Mouse (Mus musculus): ENCODE results near the gene Ankrd66. TPM values are rescaled to one million over a fixed set of nuclear protein-coding genes. Genes with fewer than 3 reads are reported as not detected.

Ankrd66 gene
- polyA plus RNA-seq, 1 experiment, result 3.9 TPM

GRCm38 (mm10) chr17:43573624-43574073 lies 30.2 kb upstream of the Ankrd66 start:
- Histone ChIP-seq H3K27ac (ENCODE audit: control insufficient read depth, insufficient read depth, low read depth, low read length, poor library complexity) (peak overlapping the region; percentile 90), H3K4me1 (ENCODE audit: control insufficient read depth, insufficient read depth, low read length) (peaks cover 6% of the 10 kb centered on the region; the same call in 1 of the 2 replicates), H3K4me3 (replicated peaks; ENCODE audit: control insufficient read depth, low read depth, low read length) (no peak overlapping the region)
- TF ChIP-seq CTCF (IDR thresholded peaks at IDR 0.05; ENCODE audit: control insufficient read depth, insufficient read depth, low read length), result no peak
- no peak for TF ChIP-seq POLR2A (IDR thresholded peaks at IDR 0.05; ENCODE audit: borderline replicate concordance, control insufficient read depth, low read depth, low read length)
- WGBS, result 16% methylated on average over 3 of the region's 3 CpGs

- no peak for TF ChIP-seq POLR2A (IDR thresholded peaks at IDR 0.05; ENCODE audit: borderline replicate concordance, control insufficient read depth, low read depth, low read length)
- no peak for TF ChIP-seq CTCF (IDR thresholded peaks at IDR 0.05; ENCODE audit: control insufficient read depth, insufficient read depth, low read length)
- H3K27ac ChIP-seq (ENCODE audit: control insufficient read depth, insufficient read depth, low read depth, low read length, poor library complexity), result peak overlapping the region; percentile 55; the same call in 1 of the 2 replicates
- H3K4me3 ChIP-seq (replicated peaks; ENCODE audit: control insufficient read depth, low read depth, low read length), result peak overlapping the region; percentile 15
- WGBS, result 46% methylated on average over 7 of the region's 7 CpGs
- H3K4me1 ChIP-seq (ENCODE audit: control insufficient read depth, insufficient read depth, low read length), result peaks cover 4% of the 10 kb centered on the region; the same call in 1 of the 2 replicates
Observed at GRCm38 (mm10) chr17:43569287-43569686, 25.8 kb upstream of the Ankrd66 start.

GRCm38 (mm10) chr17:43567992-43568888 lies 24.8 kb upstream of the Ankrd66 start, which contains the start of gene Pla2g7:
Pla2g7 (plus strand) TSS chr17:43568098.
- 4% methylated on average over 34 of the region's 34 CpGs for WGBS
- H3K4me3 ChIP-seq (replicated peaks; ENCODE audit: control insufficient read depth, low read depth, low read length), result peak within 1 kb of the TSS; percentile 72
- peak within 1 kb of the TSS; percentile 74 for H3K27ac ChIP-seq (ENCODE audit: control insufficient read depth, insufficient read depth, low read depth, low read length, poor library complexity)
- peaks cover 2% of the 10 kb centered on the region; the same call in 1 of the 2 replicates for H3K4me1 ChIP-seq (ENCODE audit: control insufficient read depth, insufficient read depth, low read length)
- TF ChIP-seq POLR2A (IDR thresholded peaks at IDR 0.05; ENCODE audit: borderline replicate concordance, control insufficient read depth, low read depth, low read length), result peak; percentile 40; the same call in 1 of the 2 replicates
- no peak for TF ChIP-seq CTCF (IDR thresholded peaks at IDR 0.05; ENCODE audit: control insufficient read depth, insufficient read depth, low read length)

GRCm38 (mm10) chr17:43567593-43567991 lies 24.2 kb upstream of the Ankrd66 start:
- Histone ChIP-seq H3K27ac (ENCODE audit: control insufficient read depth, insufficient read depth, low read depth, low read length, poor library complexity) (no peak overlapping the region), H3K4me1 (ENCODE audit: control insufficient read depth, insufficient read depth, low read length) (peaks cover 2% of the 10 kb centered on the region; the same call in 1 of the 2 replicates), H3K4me3 (replicated peaks; ENCODE audit: control insufficient read depth, low read depth, low read length) (no peak overlapping the region)
- WGBS, result 56% methylated on average over 12 of the region's 12 CpGs
- TF ChIP-seq CTCF (IDR thresholded peaks at IDR 0.05; ENCODE audit: control insufficient read depth, insufficient read depth, low read length) (no peak), POLR2A (IDR thresholded peaks at IDR 0.05; ENCODE audit: borderline replicate concordance, control insufficient read depth, low read depth, low read length) (no peak)

- Histone ChIP-seq H3K27ac (ENCODE audit: control insufficient read depth, insufficient read depth, low read depth, low read length, poor library complexity) (no peak overlapping the region), H3K4me1 (ENCODE audit: control insufficient read depth, insufficient read depth, low read length) (no peaks in the 10 kb centered on the region), H3K4me3 (replicated peaks; ENCODE audit: control insufficient read depth, low read depth, low read length) (no peak overlapping the region)
- whole genome bisulfite sequencing, result 87% methylated on average over 7 of the region's 7 CpGs
- no peak for TF ChIP-seq CTCF (IDR thresholded peaks at IDR 0.05; ENCODE audit: control insufficient read depth, insufficient read depth, low read length)
- no peak for TF ChIP-seq POLR2A (IDR thresholded peaks at IDR 0.05; ENCODE audit: borderline replicate concordance, control insufficient read depth, low read depth, low read length)
Observed at GRCm38 (mm10) chr17:43563192-43563987, 20.0 kb upstream of the Ankrd66 start.

GRCm38 (mm10) chr17:43558678-43559077 lies 15.2 kb upstream of the Ankrd66 start:
- TF ChIP-seq POLR2A (IDR thresholded peaks at IDR 0.05; ENCODE audit: borderline replicate concordance, control insufficient read depth, low read depth, low read length), result no peak
- no peak for TF ChIP-seq CTCF (IDR thresholded peaks at IDR 0.05; ENCODE audit: control insufficient read depth, insufficient read depth, low read length)
- 78% methylated on average over 3 of the region's 3 CpGs for WGBS
- Histone ChIP-seq H3K27ac (ENCODE audit: control insufficient read depth, insufficient read depth, low read depth, low read length, poor library complexity) (no peak overlapping the region), H3K4me3 (replicated peaks; ENCODE audit: control insufficient read depth, low read depth, low read length) (no peak overlapping the region), H3K4me1 (ENCODE audit: control insufficient read depth, insufficient read depth, low read length) (peaks cover 6% of the 10 kb centered on the region)

GRCm38 (mm10) chr17:43557541-43558090 lies 14.2 kb upstream of the Ankrd66 start:
- Histone ChIP-seq H3K27ac (ENCODE audit: control insufficient read depth, insufficient read depth, low read depth, low read length, poor library complexity) (peak overlapping the region; percentile 85), H3K4me1 (ENCODE audit: control insufficient read depth, insufficient read depth, low read length) (peaks cover 6% of the 10 kb centered on the region), H3K4me3 (replicated peaks; ENCODE audit: control insufficient read depth, low read depth, low read length) (no peak overlapping the region)
- no peak for TF ChIP-seq CTCF (IDR thresholded peaks at IDR 0.05; ENCODE audit: control insufficient read depth, insufficient read depth, low read length)
- no peak for TF ChIP-seq POLR2A (IDR thresholded peaks at IDR 0.05; ENCODE audit: borderline replicate concordance, control insufficient read depth, low read depth, low read length)
- 38% methylated on average over 6 of the region's 6 CpGs for WGBS

All from bone marrow, adult 2 months (tissue).